Mouse (Mus musculus) embryonic facial prominence, embryonic 12.5 days (tissue): ENCODE measurements around the gene B4galt1. TPM values are rescaled to one million over a fixed set of nuclear protein-coding genes. Genes with fewer than 3 reads are reported as not detected.

Source experiments
- ATAC-seq: fragments of 200-750 bp; cut with Nextera tagmentation; 2 replicates; pipeline ENCODE4 v1.8.0; 2017; ENCODE audit not compliant: insufficient number of reproducible peaks, insufficient read depth, low FRiP score, low TSS enrichment
- H3K27ac ChIP-seq: fragments of 300-500 bp; sonication (generic); 2 replicates; pipeline ENCODE4 v1.5.1; 2016; ENCODE audit warnings: mild to moderate bottlenecking
- H3K27me3 ChIP-seq: fragments of 300-500 bp; sonication (generic); 2 replicates; pipeline ENCODE4 v1.6.1; 2016; ENCODE audit warnings: mild to moderate bottlenecking, moderate library complexity
- H3K36me3 ChIP-seq: fragments of 300-500 bp; sonication (generic); 2 replicates; pipeline ENCODE4 v1.6.1; 2016; ENCODE audit warnings: mild to moderate bottlenecking
- H3K4me1 ChIP-seq: fragments of 300-500 bp; sonication (generic); 2 replicates; pipeline ENCODE4 v1.6.1; 2016
- H3K4me2 ChIP-seq: fragments of 300-500 bp; sonication (generic); replicated peaks from 2 replicates; pipeline ENCODE4 v1.6.1; 2016; ENCODE audit warnings: mild to moderate bottlenecking, moderate library complexity
- H3K4me3 ChIP-seq: fragments of 300-500 bp; sonication (generic); 2 replicates; pipeline ENCODE4 v1.5.1; 2016; ENCODE audit warnings: mild to moderate bottlenecking
- H3K9ac ChIP-seq: fragments of 300-500 bp; sonication (generic); 2 replicates; pipeline ENCODE4 v1.6.1; 2016; ENCODE audit warnings: mild to moderate bottlenecking, moderate library complexity
- H3K9me3 ChIP-seq: fragments of 300-500 bp; sonication (generic); 2 replicates; pipeline ENCODE4 v1.6.1; 2016; ENCODE audit warnings: mild to moderate bottlenecking, moderate library complexity
- WGBS: fragments of 180-500 bp; shearing (Covaris S2); methylation state at CpG from one replicate; pipeline ENCODE4 v1.1.7; 2016; 5-methylcytosine and 5-hydroxymethylcytosine counted together
- polyA plus RNA-seq: library from polyadenylated mRNA; unstranded; fragments of >200 nt; fragmentation: Nextera tagmentation; extraction: Ambion mirVana; gene quantifications from 2 replicates; pipeline ENCODE4 v1.2.1, GENCODE M21; 2016

B4galt1 gene
- polyA plus RNA-seq, 1 experiment from 2014 or later: 37.9 TPM

- Histone ChIP-seq H3K4me1 (no peaks in the 10 kb centered on the region), H3K9ac (no peak overlapping the region), H3K9me3 (no peaks in the 10 kb centered on the region), H3K4me2 (no peak overlapping the region), H3K4me3 (no peak overlapping the region), H3K36me3 (no peaks in the 10 kb centered on the region), H3K27me3 (no peaks in the 10 kb centered on the region), H3K27ac (no peak overlapping the region)
- ATAC-seq: no peak
- 80% methylated on average over 2 of the region's 2 CpGs for WGBS
Measured at GRCm38 (mm10) chr4:40885166-40885525, 31.3 kb upstream of the B4galt1 start.

- WGBS: 82% methylated on average over 12 of the region's 12 CpGs
- no peak overlapping the region for H3K9ac ChIP-seq
- ATAC-seq: no peak
- no peaks in the 10 kb centered on the region for H3K27me3 ChIP-seq
- no peak overlapping the region for H3K4me3 ChIP-seq
- H3K27ac ChIP-seq: no peak overlapping the region
- H3K4me2 ChIP-seq: no peak overlapping the region
- H3K4me1 ChIP-seq: no peaks in the 10 kb centered on the region
- H3K36me3 ChIP-seq: no peaks in the 10 kb centered on the region
- no peaks in the 10 kb centered on the region for H3K9me3 ChIP-seq
Measured at GRCm38 (mm10) chr4:40884282-40885165, 30.7 kb upstream of the B4galt1 start.

GRCm38 (mm10) chr4:40883200-40883599 lies 29.4 kb upstream of the B4galt1 start:
- Histone ChIP-seq H3K9ac (no peak overlapping the region), H3K27ac (no peak overlapping the region), H3K9me3 (no peaks in the 10 kb centered on the region), H3K4me2 (no peak overlapping the region), H3K36me3 (no peaks in the 10 kb centered on the region), H3K27me3 (no peaks in the 10 kb centered on the region), H3K4me1 (no peaks in the 10 kb centered on the region), H3K4me3 (no peak overlapping the region)
- ATAC-seq: no peak
- 80% methylated on average over 10 of the region's 10 CpGs for WGBS

GRCm38 (mm10) chr4:40877528-40877927 lies 23.7 kb upstream of the B4galt1 start:
- Histone ChIP-seq H3K27me3 (no peaks in the 10 kb centered on the region), H3K4me3 (no peak overlapping the region), H3K36me3 (no peaks in the 10 kb centered on the region), H3K4me1 (peaks cover 27% of the 10 kb centered on the region), H3K27ac (0 out of 2 replicates have a peak overlapping the region, but pooled peaks have one; percentile 69), H3K9ac (no peak overlapping the region), H3K9me3 (no peaks in the 10 kb centered on the region), H3K4me2 (no peak overlapping the region; the same call in 1 of the 2 replicates)
- 81% methylated on average over 5 of the region's 5 CpGs for WGBS
- ATAC-seq: no peak

GRCm38 (mm10) chr4:40876814-40877371 lies 23.1 kb upstream of the B4galt1 start:
- no peak overlapping the region for H3K4me3 ChIP-seq
- H3K27me3 ChIP-seq: no peaks in the 10 kb centered on the region
- peak overlapping the region; percentile 23 for H3K4me2 ChIP-seq
- no peaks in the 10 kb centered on the region for H3K36me3 ChIP-seq
- H3K27ac ChIP-seq: peak overlapping the region; percentile 69
- peak; percentile 61; the same call in 1 of the 2 replicates for ATAC-seq
- H3K9me3 ChIP-seq: no peaks in the 10 kb centered on the region
- H3K4me1 ChIP-seq: peaks cover 27% of the 10 kb centered on the region
- 28% methylated on average over 12 of the region's 12 CpGs for WGBS
- no peak overlapping the region for H3K9ac ChIP-seq

DNA sequence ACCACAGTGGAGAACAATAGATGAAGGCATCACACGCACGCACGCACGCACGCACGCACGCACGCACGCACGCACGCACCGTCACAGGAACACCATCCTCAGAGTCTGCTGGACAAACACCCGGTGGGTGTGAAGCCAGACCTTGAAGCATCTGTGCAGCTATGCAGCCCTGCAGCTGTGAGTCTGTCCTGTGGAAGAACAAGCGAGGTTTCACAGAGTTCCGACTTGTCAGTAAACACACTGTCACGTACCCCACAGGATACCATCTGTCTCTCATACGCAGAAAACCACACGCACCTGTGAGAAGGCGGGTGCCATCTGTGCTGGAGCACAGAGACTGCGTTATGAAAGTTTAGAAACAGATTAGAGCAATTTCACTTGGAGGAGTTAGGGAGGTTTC lies 22.0 kb upstream of the B4galt1 start:
- H3K27ac ChIP-seq: 0 out of 2 replicates have a peak overlapping the region, but pooled peaks have one; percentile 30
- H3K9ac ChIP-seq: no peak overlapping the region
- 86% methylated on average over 20 of the region's 20 CpGs for WGBS

GRCm38 (mm10) chr4:40874794-40875552 lies 21.2 kb upstream of the B4galt1 start:
- peaks cover 27% of the 10 kb centered on the region for H3K4me1 ChIP-seq
- no peak overlapping the region for H3K4me2 ChIP-seq
- H3K27me3 ChIP-seq: no peaks in the 10 kb centered on the region
- WGBS: 78% methylated on average over 5 of the region's 5 CpGs
- ATAC-seq: no peak
- H3K4me3 ChIP-seq: no peak overlapping the region
- H3K9ac ChIP-seq: no peak overlapping the region
- no peak overlapping the region for H3K27ac ChIP-seq
- H3K9me3 ChIP-seq: no peaks in the 10 kb centered on the region
- H3K36me3 ChIP-seq: no peaks in the 10 kb centered on the region

More for the DNA sequence above, 22.0 kb upstream of the B4galt1 start:
- H3K4me1 ChIP-seq: peaks cover 27% of the 10 kb centered on the region
- no peaks in the 10 kb centered on the region for H3K36me3 ChIP-seq
- no peak for ATAC-seq
- H3K9me3 ChIP-seq: no peaks in the 10 kb centered on the region
- H3K27me3 ChIP-seq: no peaks in the 10 kb centered on the region
- no peak overlapping the region for H3K4me2 ChIP-seq
- H3K4me3 ChIP-seq: no peak overlapping the region

DNA sequence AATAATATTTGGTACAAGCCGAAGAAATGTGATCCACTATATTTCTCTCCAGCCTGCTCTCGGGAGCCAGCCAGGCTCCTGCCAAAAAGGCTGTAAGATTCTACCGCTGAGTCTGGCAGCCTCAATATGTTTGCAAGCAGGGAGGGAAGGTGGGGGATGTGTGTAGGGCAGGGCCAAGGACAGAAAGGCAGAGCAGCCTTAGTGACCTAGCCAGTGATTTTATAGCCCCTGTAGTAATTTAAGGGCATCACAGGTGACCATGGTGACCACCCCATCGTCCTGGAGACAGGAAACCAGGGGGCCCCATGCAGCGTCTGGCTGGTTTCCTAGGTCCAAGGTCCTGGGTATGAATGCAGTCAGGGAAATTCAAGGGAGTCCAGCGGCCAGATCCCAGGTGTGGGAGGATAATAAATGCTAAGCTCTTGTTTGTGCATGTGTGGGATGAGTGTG lies 20.4 kb upstream of the B4galt1 start:
- ATAC-seq: no peak

GRCm38 (mm10) chr4:40873320-40873719 lies 19.5 kb upstream of the B4galt1 start:
- WGBS: 83% methylated on average over 2 of the region's 2 CpGs
- ATAC-seq: no peak

More for the DNA sequence above, 20.4 kb upstream of the B4galt1 start:
- peak overlapping the region; percentile 69 for H3K27ac ChIP-seq
- no peak overlapping the region for H3K9ac ChIP-seq
- H3K4me3 ChIP-seq: no peak overlapping the region
- no peaks in the 10 kb centered on the region for H3K36me3 ChIP-seq
- no peaks in the 10 kb centered on the region for H3K9me3 ChIP-seq
- WGBS: 33% methylated on average over 6 of the region's 6 CpGs
- peaks cover 27% of the 10 kb centered on the region for H3K4me1 ChIP-seq
- no peak overlapping the region for H3K4me2 ChIP-seq
- H3K27me3 ChIP-seq: no peaks in the 10 kb centered on the region

GRCm38 (mm10) chr4:40872129-40872528 lies 18.3 kb upstream of the B4galt1 start:
- no peak overlapping the region for H3K4me2 ChIP-seq
- H3K9ac ChIP-seq: no peak overlapping the region
- H3K4me3 ChIP-seq: no peak overlapping the region
- 90% methylated on average over 3 of the region's 3 CpGs for WGBS
- no peaks in the 10 kb centered on the region for H3K9me3 ChIP-seq
- no peaks in the 10 kb centered on the region for H3K27me3 ChIP-seq
- H3K4me1 ChIP-seq: peaks cover 19% of the 10 kb centered on the region
- no peak for ATAC-seq
- no peaks in the 10 kb centered on the region for H3K36me3 ChIP-seq
- H3K27ac ChIP-seq: no peak overlapping the region

More at GRCm38 (mm10) chr4:40873320-40873719, 19.5 kb upstream of the B4galt1 start:
- Histone ChIP-seq H3K9ac (no peak overlapping the region), H3K4me1 (peaks cover 27% of the 10 kb centered on the region), H3K27ac (peak overlapping the region; percentile 69), H3K4me3 (no peak overlapping the region), H3K9me3 (no peaks in the 10 kb centered on the region), H3K4me2 (no peak overlapping the region), H3K36me3 (no peaks in the 10 kb centered on the region), H3K27me3 (no peaks in the 10 kb centered on the region)

GRCm38 (mm10) chr4:40870206-40870605 lies 16.4 kb upstream of the B4galt1 start:
- no peak overlapping the region for H3K4me3 ChIP-seq
- H3K4me2 ChIP-seq: no peak overlapping the region
- no peaks in the 10 kb centered on the region for H3K9me3 ChIP-seq
- H3K27me3 ChIP-seq: no peaks in the 10 kb centered on the region
- no peak overlapping the region for H3K9ac ChIP-seq
- H3K4me1 ChIP-seq: peaks cover 14% of the 10 kb centered on the region
- H3K27ac ChIP-seq: no peak overlapping the region
- ATAC-seq: no peak
- 86% methylated on average over 4 of the region's 4 CpGs for whole genome bisulfite sequencing
- no peaks in the 10 kb centered on the region for H3K36me3 ChIP-seq
